ENCODE assay signal across 8 mouse cellular contexts in the genomic region with DNA sequence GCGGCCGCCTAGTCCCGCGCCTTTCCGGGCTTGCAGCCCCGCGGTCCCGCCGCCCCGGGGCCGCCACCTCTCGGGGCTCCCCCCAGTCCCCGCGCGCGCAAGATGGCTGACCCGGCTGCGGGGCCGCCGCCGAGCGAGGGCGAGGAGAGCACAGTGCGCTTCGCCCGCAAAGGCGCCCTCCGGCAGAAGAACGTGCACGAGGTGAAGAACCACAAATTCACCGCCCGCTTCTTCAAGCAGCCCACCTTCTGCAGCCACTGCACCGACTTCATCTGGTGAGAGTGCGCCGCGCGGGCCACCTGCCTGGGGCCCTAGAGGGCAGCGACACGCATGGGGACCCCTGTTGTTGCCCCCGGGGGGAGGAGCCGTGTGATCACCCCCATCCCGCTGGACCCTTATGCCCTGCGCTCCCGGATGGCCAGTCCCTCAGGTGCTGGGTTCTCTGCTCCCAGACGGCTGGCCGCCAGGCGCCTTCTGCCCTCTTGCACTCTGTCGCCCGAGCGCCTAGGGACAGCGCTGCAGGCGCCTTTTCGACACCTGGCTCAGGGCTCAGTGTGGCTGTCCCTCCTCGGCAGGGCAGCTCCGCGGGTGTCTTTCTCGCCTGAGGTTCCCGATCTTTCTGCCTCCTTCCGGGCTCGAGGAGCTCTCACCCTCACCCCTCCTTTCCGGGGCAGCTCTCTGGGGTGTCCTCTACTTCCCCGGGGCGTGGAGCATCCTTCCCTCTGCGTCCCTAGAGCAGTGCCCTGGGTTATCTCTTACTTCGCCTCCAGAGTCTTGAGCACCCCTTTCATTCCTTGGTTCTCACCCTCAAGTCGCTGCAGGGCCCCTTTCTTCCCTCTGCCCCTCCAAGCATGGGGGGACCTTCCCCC. TPM values are rescaled to one million over a fixed set of nuclear protein-coding genes. Genes with fewer than 3 reads are reported as not detected.
DNase-seq lines count a peak whose midpoint lies in the region; ATAC-seq lines count a peak whose summit lies in the region.

No protein-coding gene starts in this region.

- under 1% methylated on average over 66 of the region's 66 CpGs for WGBS in kidney, embryonic 14.5 days
- WGBS in forebrain, embryonic 16.5 days = under 1% methylated on average over 60 of the region's 66 CpGs
- under 1% methylated on average over 48 of the region's 66 CpGs for WGBS in intestine, embryonic 14.5 days

- H3K36me3 ChIP-seq in kidney, embryonic 14.5 days (ENCODE audit: control insufficient read depth, insufficient read depth, low read length) = no peaks in the 10 kb centered on the region
- no peaks in the 10 kb centered on the region for H3K36me3 ChIP-seq in forebrain, embryonic 16.5 days (ENCODE audit: control insufficient read depth, insufficient read depth)
- no peaks in the 10 kb centered on the region for H3K36me3 ChIP-seq in intestine, embryonic 14.5 days (ENCODE audit: control insufficient read depth, insufficient read depth, low read length)

- peaks cover 13% of the 10 kb centered on the region; the same call in 1 of the 2 replicates for H3K4me1 ChIP-seq in kidney, embryonic 14.5 days (ENCODE audit: control insufficient read depth, insufficient read depth, low read length)
- peaks cover 17% of the 10 kb centered on the region for H3K4me1 ChIP-seq in forebrain, embryonic 16.5 days (replicated peaks; ENCODE audit: control insufficient read depth, insufficient read depth, low read length)
- H3K4me1 ChIP-seq in intestine, embryonic 14.5 days (replicated peaks; ENCODE audit: control insufficient read depth, insufficient read depth, low read length) = peaks cover 6% of the 10 kb centered on the region

- H3K27ac ChIP-seq in kidney, embryonic 14.5 days (ENCODE audit: low read depth, low read length) = no peak overlapping the region
- H3K27ac ChIP-seq in forebrain, embryonic 16.5 days (ENCODE audit: low read length) = no peak overlapping the region
- H3K27ac ChIP-seq in intestine, embryonic 14.5 days (ENCODE audit: low read depth) = no peak overlapping the region

- no peak for DNase-seq in kidney, adult 8-10 months
- peak; percentile 78 for DNase-seq in cerebellum, adult 11-12 months
- peak; percentile 71 for DNase-seq in intestine, embryonic 14.5 days (ENCODE audit: low spot score)
- peak; percentile 17 to 35 for DNase-seq in lung, postnatal 4 days
- peak; percentile 39 for DNase-seq in right cerebral cortex, postnatal 14 days
- DNase-seq in yolk sac, embryonic 10.5 days (ENCODE audit: low spot score) = peak; percentile 11

- H3K9ac ChIP-seq in kidney, embryonic 14.5 days (ENCODE audit: low read depth, low read length) = peak overlapping the region; percentile 44; the same call in 1 of the 2 replicates
- peak overlapping the region; percentile 69 for H3K9ac ChIP-seq in forebrain, embryonic 16.5 days (replicated peaks; ENCODE audit: low read depth, low read length)
- H3K9ac ChIP-seq in intestine, embryonic 14.5 days (ENCODE audit: low read length) = peak overlapping the region; percentile 32; the same call in 1 of the 2 replicates

- H3K4me2 ChIP-seq in kidney, embryonic 14.5 days (replicated peaks; ENCODE audit: low read depth, low read length) = peak overlapping the region; percentile 99
- H3K4me2 ChIP-seq in forebrain, embryonic 16.5 days (ENCODE audit: low read length) = peak overlapping the region; percentile 74
- H3K4me2 ChIP-seq in intestine, embryonic 14.5 days (ENCODE audit: low read length) = peak overlapping the region; percentile 89

- peaks cover 37% of the 10 kb centered on the region for H3K27me3 ChIP-seq in kidney, embryonic 14.5 days (ENCODE audit: control insufficient read depth, insufficient read depth, low read length)
- H3K27me3 ChIP-seq in forebrain, embryonic 16.5 days (replicated peaks; ENCODE audit: control insufficient read depth, insufficient read depth, low read length) = peaks cover 10% of the 10 kb centered on the region; the same call in 1 of the 2 replicates
- peaks cover 40% of the 10 kb centered on the region for H3K27me3 ChIP-seq in intestine, embryonic 14.5 days (replicated peaks; ENCODE audit: control insufficient read depth, insufficient read depth, low read length)

- ATAC-seq in kidney, embryonic 14.5 days (ENCODE audit: low FRiP score, low TSS enrichment) = peak; percentile 72
- ATAC-seq in forebrain, embryonic 16.5 days = peak; percentile 63
- peak; percentile 59 for ATAC-seq in intestine, embryonic 14.5 days (replicated peaks; ENCODE audit: low FRiP score, low TSS enrichment, low read depth)

- peak overlapping the region; percentile 65 for H3K4me3 ChIP-seq in kidney, embryonic 14.5 days (ENCODE audit: low read length)
- H3K4me3 ChIP-seq in forebrain, embryonic 16.5 days (replicated peaks; ENCODE audit: low read length) = peak overlapping the region; percentile 68
- H3K4me3 ChIP-seq in intestine, embryonic 14.5 days (ENCODE audit: low read depth, low read length) = peak overlapping the region; percentile 51

- H3K9me3 ChIP-seq in kidney, embryonic 14.5 days (ENCODE audit: control insufficient read depth, low read length) = no peaks in the 10 kb centered on the region
- H3K9me3 ChIP-seq in forebrain, embryonic 16.5 days (ENCODE audit: control insufficient read depth, low read length) = no peaks in the 10 kb centered on the region
- no peaks in the 10 kb centered on the region for H3K9me3 ChIP-seq in intestine, embryonic 14.5 days (ENCODE audit: control insufficient read depth, low read length)

RNA-seq across cellular contexts. Expression of a gene that starts 0.9 kb away (rescaled TPM):
- 3.5 and 4.1 TPM in 2 replicates for polyA plus RNA-seq in kidney, embryonic 14.5 days (2014; fragmentation: Nextera tagmentation; extraction: Ambion mirVana)
- 50.2 and 60.9 TPM in 2 replicates for polyA plus RNA-seq in forebrain, embryonic 16.5 days (2015; fragmentation: Nextera tagmentation; extraction: Ambion mirVana)
- 16.2 and 19.0 TPM in 2 replicates for polyA plus RNA-seq in intestine, embryonic 14.5 days (2014; fragmentation: Nextera tagmentation; extraction: Ambion mirVana)

Comparison
In these comparisons a context has a peak if more than half of its experiments do, and no peak if none do; other contexts are left out.
1. DNase-seq: peak in cerebellum, adult 11-12 months (single experiment), intestine, embryonic 14.5 days (single experiment), lung, postnatal 4 days (2 of 2), right cerebral cortex, postnatal 14 days (single experiment) and yolk sac, embryonic 10.5 days (single experiment); none in kidney, adult 8-10 months (0 of 2).
2. Peak in every context shown above with its lines, with median percentiles within 50 percentile points of each other: ATAC-seq, H3K4me2 ChIP-seq, H3K4me3 ChIP-seq and H3K9ac ChIP-seq.